Mouse (Mus musculus): Measurements from ENCODE around the gene Iqsec1.

DNA sequence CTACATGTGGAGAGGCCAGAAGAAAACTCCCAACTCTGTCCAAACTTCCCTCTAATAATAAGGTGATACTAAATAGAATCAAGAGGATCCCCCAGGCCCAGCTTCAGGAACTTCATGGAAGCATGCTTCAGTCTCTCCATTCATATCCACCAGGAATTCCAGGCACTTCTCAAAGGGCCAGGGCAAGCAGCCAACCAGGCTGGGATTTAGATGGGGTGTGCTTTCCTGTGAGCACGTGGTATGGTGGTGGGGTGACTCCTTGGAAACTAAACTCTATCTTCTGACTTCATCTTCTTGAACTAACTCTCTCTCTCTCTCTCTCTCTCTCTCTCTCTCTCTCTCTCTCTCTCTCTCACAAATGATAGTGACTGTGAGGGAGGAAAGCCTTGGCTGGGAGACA is 270.8 kb downstream of the Iqsec1 start:
- no peak for TF ChIP-seq CTCF (IDR thresholded peaks at IDR 0.05; ENCODE audit: insufficient read depth, low read length)
- no peak for TF ChIP-seq POLR2A (IDR thresholded peaks at IDR 0.05; ENCODE audit: borderline replicate concordance, extremely low read depth, low read depth, low read length)
